Mouse (Mus musculus): ENCODE data around the gene Mcpt1.
"Not testable (repeated sequence)": the region's sequence is repeated elsewhere in the genome, so short reads cannot be mapped to it uniquely, and the experiment has no call there.

GRCm38 (mm10) chr14:56030395-56030794 lies 12.6 kb downstream of the Mcpt1 start, which contains the start of gene Mcpt9:
- not testable (repeated sequence) for TF ChIP-seq CTCF (IDR thresholded peaks at IDR 0.05; ENCODE audit: control insufficient read depth, insufficient read depth, insufficient read length); MAX (IDR thresholded peaks at IDR 0.05); USF1 (IDR thresholded peaks at IDR 0.05; ENCODE audit: low read depth); MYOG (IDR thresholded peaks at IDR 0.05; ENCODE audit: control insufficient read depth, extremely low read depth, insufficient read length); MYOD1 (IDR thresholded peaks at IDR 0.05; ENCODE audit: control insufficient read depth, insufficient read length, low read depth)
